Mouse (Mus musculus): ENCODE measurements at regions not wholly inside any gene's neighbourhood (a gene's known extent, or its start where the extent isn't known, plus 50 kb on each side); places are given as distances from the start of the nearest gene placed in this dataset.

DNA sequence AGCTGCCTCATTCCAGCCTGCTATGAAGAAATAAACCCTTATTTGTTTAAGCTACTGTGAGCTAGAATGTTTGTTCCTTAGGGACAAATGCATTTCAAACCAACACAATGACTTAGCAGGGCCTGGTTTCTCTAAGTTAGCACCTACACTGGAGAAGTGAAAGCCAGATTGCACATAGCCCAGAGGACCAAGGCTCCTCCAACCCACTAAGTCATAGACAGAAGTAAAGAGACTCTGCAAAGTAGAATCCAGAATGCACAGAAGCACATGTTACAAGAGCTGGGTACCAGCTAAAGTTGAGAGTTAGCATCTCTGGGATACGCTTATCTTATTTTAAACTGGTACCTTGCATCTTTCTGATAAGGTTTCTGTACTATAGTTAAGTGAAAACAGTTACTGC, 443.4 kb upstream of the Jarid2 start:
- no peak overlapping the region for H3K4me2 ChIP-seq (ENCODE audit: low read length)
- ATAC-seq, result no peak
- H3K9ac ChIP-seq (ENCODE audit: low read depth, low read length), result no peak overlapping the region
- no peaks in the 10 kb centered on the region for H3K36me3 ChIP-seq (ENCODE audit: control insufficient read depth, insufficient read depth, low read length)
- H3K27me3 ChIP-seq (replicated peaks; ENCODE audit: control insufficient read depth, insufficient read depth, low read length), result no peaks in the 10 kb centered on the region
- 90% methylated on average over 1 of the region's 1 CpGs for WGBS
- H3K9me3 ChIP-seq (ENCODE audit: control insufficient read depth, low read length), result peaks cover 7% of the 10 kb centered on the region
- no peak overlapping the region for H3K27ac ChIP-seq (ENCODE audit: low read depth, low read length)
- H3K4me3 ChIP-seq (ENCODE audit: low read length), result no peak overlapping the region
- H3K4me1 ChIP-seq (ENCODE audit: control insufficient read depth, insufficient read depth, low read depth, low read length), result no peaks in the 10 kb centered on the region; the same call in 1 of the 2 replicates

DNA sequence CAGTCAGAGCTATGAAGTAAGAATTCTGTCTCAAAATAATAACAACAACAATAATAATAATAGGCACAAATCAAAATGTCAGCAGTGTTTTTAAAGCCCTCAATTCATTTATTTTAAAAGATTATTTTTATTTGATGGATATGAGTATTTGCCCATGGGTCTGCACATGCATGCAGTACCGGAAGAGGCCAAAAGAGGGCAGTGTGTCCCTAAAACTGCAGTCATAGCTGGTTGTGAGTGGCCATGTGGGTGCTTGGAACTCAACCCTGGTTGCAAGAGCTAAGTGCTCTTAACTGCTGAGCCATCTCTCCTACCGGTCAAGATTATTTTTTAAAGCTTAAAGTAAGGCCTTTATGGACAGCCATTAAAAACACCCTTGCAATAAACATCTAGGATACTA, 439.1 kb upstream of the Jarid2 start:
- Histone ChIP-seq H3K4me3 (ENCODE audit: low read length) (no peak overlapping the region), H3K9ac (ENCODE audit: low read depth, low read length) (no peak overlapping the region), H3K36me3 (ENCODE audit: control insufficient read depth, insufficient read depth, low read length) (no peaks in the 10 kb centered on the region), H3K27ac (ENCODE audit: low read depth, low read length) (no peak overlapping the region), H3K9me3 (ENCODE audit: control insufficient read depth, low read length) (peaks cover 7% of the 10 kb centered on the region), H3K4me1 (ENCODE audit: control insufficient read depth, insufficient read depth, low read depth, low read length) (no peaks in the 10 kb centered on the region), H3K4me2 (ENCODE audit: low read length) (no peak overlapping the region), H3K27me3 (replicated peaks; ENCODE audit: control insufficient read depth, insufficient read depth, low read length) (no peaks in the 10 kb centered on the region)
- ATAC-seq, result no peak
- 100% methylated on average over 2 of the region's 2 CpGs for WGBS

- Histone ChIP-seq H3K36me3 (ENCODE audit: control insufficient read depth, insufficient read depth, low read length) (no peaks in the 10 kb centered on the region), H3K4me3 (ENCODE audit: low read length) (no peak overlapping the region), H3K9me3 (ENCODE audit: control insufficient read depth, low read length) (peaks cover 7% of the 10 kb centered on the region), H3K9ac (ENCODE audit: low read depth, low read length) (no peak overlapping the region), H3K4me1 (ENCODE audit: control insufficient read depth, insufficient read depth, low read depth, low read length) (no peaks in the 10 kb centered on the region), H3K27me3 (replicated peaks; ENCODE audit: control insufficient read depth, insufficient read depth, low read length) (no peaks in the 10 kb centered on the region), H3K4me2 (ENCODE audit: low read length) (no peak overlapping the region), H3K27ac (ENCODE audit: low read depth, low read length) (no peak overlapping the region)
- no peak for ATAC-seq
- 73% methylated on average over 6 of the region's 6 CpGs for WGBS
Measured at GRCm38 (mm10) chr13:44292476-44293056, 436.7 kb upstream of the Jarid2 start.

- ATAC-seq, result peak; percentile 45; the same call in 1 of the 2 replicates
- WGBS, result 62% methylated on average over 15 of the region's 15 CpGs
- Histone ChIP-seq H3K9me3 (ENCODE audit: control insufficient read depth, low read length) (peaks cover 7% of the 10 kb centered on the region), H3K4me3 (ENCODE audit: low read length) (no peak overlapping the region), H3K27me3 (replicated peaks; ENCODE audit: control insufficient read depth, insufficient read depth, low read length) (no peaks in the 10 kb centered on the region), H3K4me2 (ENCODE audit: low read length) (no peak overlapping the region), H3K4me1 (ENCODE audit: control insufficient read depth, insufficient read depth, low read depth, low read length) (no peaks in the 10 kb centered on the region), H3K36me3 (ENCODE audit: control insufficient read depth, insufficient read depth, low read length) (no peaks in the 10 kb centered on the region), H3K9ac (ENCODE audit: low read depth, low read length) (no peak overlapping the region), H3K27ac (ENCODE audit: low read depth, low read length) (no peak overlapping the region)
Measured at GRCm38 (mm10) chr13:44293736-44294416, 435.4 kb upstream of the Jarid2 start.

- Histone ChIP-seq H3K9me3 (ENCODE audit: control insufficient read depth, low read length) (peaks cover 2% of the 10 kb centered on the region; the same call in 1 of the 2 replicates), H3K27me3 (replicated peaks; ENCODE audit: control insufficient read depth, insufficient read depth, low read length) (no peaks in the 10 kb centered on the region), H3K4me2 (ENCODE audit: low read length) (no peak overlapping the region), H3K36me3 (ENCODE audit: control insufficient read depth, insufficient read depth, low read length) (no peaks in the 10 kb centered on the region), H3K4me1 (ENCODE audit: control insufficient read depth, insufficient read depth, low read depth, low read length) (no peaks in the 10 kb centered on the region), H3K4me3 (ENCODE audit: low read length) (no peak overlapping the region), H3K27ac (ENCODE audit: low read depth, low read length) (no peak overlapping the region), H3K9ac (ENCODE audit: low read depth, low read length) (no peak overlapping the region)
- ATAC-seq, result no peak
- 60% methylated on average over 10 of the region's 10 CpGs for WGBS
Measured at GRCm38 (mm10) chr13:44295621-44296020, 433.7 kb upstream of the Jarid2 start.

DNA sequence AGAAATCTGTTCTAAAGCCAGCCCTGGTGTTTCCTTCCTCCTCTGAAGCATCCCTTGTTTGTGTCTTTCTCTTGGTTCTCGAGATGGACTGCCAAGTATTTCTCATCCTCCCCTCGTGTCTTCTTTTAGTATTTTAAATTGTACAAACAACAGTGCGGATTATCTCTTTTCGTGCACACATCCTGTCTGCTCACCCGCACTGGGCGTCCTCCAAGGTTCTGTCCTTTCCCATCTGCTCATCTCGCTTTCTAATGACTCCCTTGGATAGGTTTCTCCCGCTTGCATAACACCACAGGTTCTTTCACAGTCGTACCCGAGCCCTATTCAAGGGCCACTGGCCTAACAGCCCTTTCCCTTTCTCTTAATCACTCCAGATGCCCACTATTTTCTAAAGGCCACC, 428.7 kb upstream of the Jarid2 start:
- H3K27me3 ChIP-seq (replicated peaks; ENCODE audit: control insufficient read depth, insufficient read depth, low read length), result no peaks in the 10 kb centered on the region
- no peaks in the 10 kb centered on the region for H3K9me3 ChIP-seq (ENCODE audit: control insufficient read depth, low read length)
- no peak for ATAC-seq
- H3K4me1 ChIP-seq (ENCODE audit: control insufficient read depth, insufficient read depth, low read depth, low read length), result no peaks in the 10 kb centered on the region
- H3K9ac ChIP-seq (ENCODE audit: low read depth, low read length), result no peak overlapping the region
- H3K27ac ChIP-seq (ENCODE audit: low read depth, low read length), result no peak overlapping the region
- no peak overlapping the region for H3K4me3 ChIP-seq (ENCODE audit: low read length)
- no peaks in the 10 kb centered on the region for H3K36me3 ChIP-seq (ENCODE audit: control insufficient read depth, insufficient read depth, low read length)
- 84% methylated on average over 10 of the region's 10 CpGs for WGBS
- no peak overlapping the region for H3K4me2 ChIP-seq (ENCODE audit: low read length)

DNA sequence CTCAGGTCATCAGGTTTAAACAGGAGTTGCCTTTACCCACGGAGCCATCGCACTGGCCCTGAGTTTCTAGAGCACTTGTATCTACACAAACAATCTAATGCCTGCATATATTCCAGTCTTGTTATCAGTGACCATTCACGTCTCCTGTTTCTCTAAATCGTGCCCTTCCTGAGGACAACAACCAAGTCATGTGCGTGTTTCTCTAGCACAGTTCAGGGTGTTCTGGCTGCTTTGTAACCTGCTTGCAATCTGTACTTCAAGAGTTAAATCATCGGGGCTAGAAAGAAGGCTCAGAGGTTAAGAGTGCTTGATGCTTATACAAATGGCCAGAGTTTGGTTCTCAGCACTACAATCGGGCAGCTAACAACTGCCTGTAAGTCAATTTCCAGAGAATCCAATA, 428.1 kb upstream of the Jarid2 start:
- Histone ChIP-seq H3K9me3 (ENCODE audit: control insufficient read depth, low read length) (no peaks in the 10 kb centered on the region), H3K4me2 (ENCODE audit: low read length) (no peak overlapping the region), H3K9ac (ENCODE audit: low read depth, low read length) (no peak overlapping the region), H3K27ac (ENCODE audit: low read depth, low read length) (no peak overlapping the region), H3K4me1 (ENCODE audit: control insufficient read depth, insufficient read depth, low read depth, low read length) (no peaks in the 10 kb centered on the region), H3K27me3 (replicated peaks; ENCODE audit: control insufficient read depth, insufficient read depth, low read length) (no peaks in the 10 kb centered on the region), H3K36me3 (ENCODE audit: control insufficient read depth, insufficient read depth, low read length) (no peaks in the 10 kb centered on the region), H3K4me3 (ENCODE audit: low read length) (no peak overlapping the region)
- WGBS, result 93% methylated on average over 7 of the region's 7 CpGs
- no peak for ATAC-seq

GRCm38 (mm10) chr13:44301936-44302335, 427.3 kb upstream of the Jarid2 start:
- no peaks in the 10 kb centered on the region for H3K9me3 ChIP-seq (ENCODE audit: control insufficient read depth, low read length)
- ATAC-seq, result no peak

DNA sequence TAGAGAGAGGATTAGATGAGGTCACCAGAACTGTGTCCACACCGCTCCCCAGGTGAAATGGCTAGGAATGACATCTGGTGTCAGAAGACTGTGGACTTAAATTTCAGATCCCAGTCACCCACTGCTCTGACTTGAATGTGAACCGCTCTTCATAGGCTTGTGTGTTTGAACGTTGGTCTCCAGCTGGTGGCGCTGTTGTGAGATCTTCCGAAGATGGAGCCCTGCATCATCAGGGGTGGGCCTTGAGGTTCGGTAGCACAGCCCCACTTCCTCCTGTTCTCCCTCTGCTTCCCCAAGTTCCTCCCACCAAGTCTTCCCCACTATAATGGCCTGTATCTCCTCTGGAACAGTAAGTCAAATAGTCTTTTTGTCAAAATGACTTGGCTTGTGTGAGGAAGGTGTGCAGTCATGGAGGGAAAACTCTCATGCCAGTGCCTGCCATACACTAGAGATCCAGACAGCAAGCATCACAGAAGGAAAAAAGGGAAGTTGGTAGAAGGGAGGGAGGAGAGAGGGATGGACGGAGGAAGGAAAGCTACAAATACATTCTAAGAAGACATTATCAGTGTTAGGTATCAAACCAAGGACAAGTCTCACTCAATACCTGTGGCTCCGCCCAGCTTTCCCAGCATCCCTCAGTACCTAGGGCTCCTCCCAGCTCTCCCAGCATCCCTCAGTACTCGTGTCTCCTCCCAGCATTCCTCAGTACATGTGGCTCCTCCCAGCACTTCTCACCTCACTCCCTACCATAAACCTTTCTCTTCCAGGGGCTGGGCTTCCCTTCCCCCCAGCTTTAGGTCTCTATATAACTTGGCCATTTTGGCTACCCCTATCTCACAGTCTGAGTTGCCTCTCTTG, 423.9 kb upstream of the Jarid2 start:
- no peaks in the 10 kb centered on the region for H3K9me3 ChIP-seq (ENCODE audit: control insufficient read depth, low read length)
- no peaks in the 10 kb centered on the region for H3K36me3 ChIP-seq (ENCODE audit: control insufficient read depth, insufficient read depth, low read length)
- 70% methylated on average over 9 of the region's 9 CpGs for WGBS
- H3K4me1 ChIP-seq (ENCODE audit: control insufficient read depth, insufficient read depth, low read depth, low read length), result no peaks in the 10 kb centered on the region
- no peak for ATAC-seq
- H3K27ac ChIP-seq (ENCODE audit: low read depth, low read length), result no peak overlapping the region
- H3K27me3 ChIP-seq (replicated peaks; ENCODE audit: control insufficient read depth, insufficient read depth, low read length), result no peaks in the 10 kb centered on the region
- H3K4me2 ChIP-seq (ENCODE audit: low read length), result no peak overlapping the region
- no peak overlapping the region for H3K9ac ChIP-seq (ENCODE audit: low read depth, low read length)
- no peak overlapping the region for H3K4me3 ChIP-seq (ENCODE audit: low read length)

More at GRCm38 (mm10) chr13:44301936-44302335, 427.3 kb upstream of the Jarid2 start:
- WGBS, result 72% methylated on average over 10 of the region's 10 CpGs
- Histone ChIP-seq H3K9ac (ENCODE audit: low read depth, low read length) (no peak overlapping the region), H3K4me3 (ENCODE audit: low read length) (no peak overlapping the region), H3K36me3 (ENCODE audit: control insufficient read depth, insufficient read depth, low read length) (no peaks in the 10 kb centered on the region), H3K4me2 (ENCODE audit: low read length) (no peak overlapping the region), H3K27me3 (replicated peaks; ENCODE audit: control insufficient read depth, insufficient read depth, low read length) (no peaks in the 10 kb centered on the region), H3K4me1 (ENCODE audit: control insufficient read depth, insufficient read depth, low read depth, low read length) (no peaks in the 10 kb centered on the region), H3K27ac (ENCODE audit: low read depth, low read length) (no peak overlapping the region)
